Mouse (Mus musculus): Measurements from ENCODE around the gene 1700013G24Rik. TPM values are rescaled to one million over a fixed set of nuclear protein-coding genes. Genes with fewer than 3 reads are reported as not detected.

Gene 1700013G24Rik
- polyA plus RNA-seq, 1 experiment from 2014 or later, result not detected

DNA sequence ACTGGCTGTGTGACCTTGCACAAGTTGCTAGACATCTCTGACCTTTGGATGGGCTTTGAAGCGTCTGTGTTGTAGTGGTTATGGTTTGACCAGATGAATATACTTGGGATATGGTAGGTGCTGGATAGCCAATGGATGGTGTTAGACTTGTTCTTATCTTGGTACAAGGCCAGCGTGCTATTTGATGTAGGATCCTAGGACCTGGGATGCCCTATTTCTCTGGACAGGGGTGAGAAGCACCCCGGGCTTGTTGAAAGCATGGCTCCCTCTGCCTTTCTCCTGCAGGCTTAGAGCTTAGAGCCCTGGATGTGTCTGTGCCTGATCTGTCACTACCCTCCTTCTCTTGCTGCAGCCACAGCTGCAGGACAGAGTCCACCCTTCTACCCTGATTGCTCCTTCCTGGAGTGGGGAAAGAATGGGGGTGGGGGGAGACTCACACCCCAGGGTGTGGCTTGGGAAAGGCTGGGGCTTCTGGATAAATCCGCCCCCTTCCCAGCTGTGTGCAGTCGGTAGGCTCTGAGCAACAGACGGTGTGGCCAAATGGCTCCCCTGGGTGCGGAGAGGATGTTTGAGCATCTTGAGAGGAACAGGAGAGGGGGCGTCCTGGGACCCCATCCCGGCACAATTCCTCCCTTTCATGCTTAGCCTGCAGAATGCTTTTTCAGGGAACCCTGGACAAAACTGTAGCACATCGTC lies 23.1 kb downstream of the 1700013G24Rik start:
- no peak for ATAC-seq (replicated peaks; ENCODE audit: insufficient number of reproducible peaks, low FRiP score, low TSS enrichment)
- H3K36me3 ChIP-seq (ENCODE audit: control insufficient read depth, insufficient read depth, low read length), result no peaks in the 10 kb centered on the region; the same call in 1 of the 2 replicates
- peak overlapping the region; percentile 56 for H3K4me2 ChIP-seq
- H3K27me3 ChIP-seq (ENCODE audit: control insufficient read depth, insufficient read depth, low read length), result no peaks in the 10 kb centered on the region
- H3K27ac ChIP-seq (ENCODE audit: low read depth, low read length), result peak overlapping the region; percentile 73
- 14% methylated on average over 10 of the region's 10 CpGs for WGBS (ENCODE audit: insufficient replicate concordance)
- peaks cover 98% of the 10 kb centered on the region for H3K4me1 ChIP-seq (ENCODE audit: control insufficient read depth, insufficient read depth, low read length)
- H3K9me3 ChIP-seq (replicated peaks; ENCODE audit: control insufficient read depth, low read length), result no peaks in the 10 kb centered on the region
- H3K9ac ChIP-seq (ENCODE audit: low read depth, low read length), result peak overlapping the region; percentile 46; the same call in 1 of the 2 replicates
- peak overlapping the region; percentile 18; the same call in 1 of the 2 replicates for H3K4me3 ChIP-seq (ENCODE audit: low read depth, low read length)

DNA sequence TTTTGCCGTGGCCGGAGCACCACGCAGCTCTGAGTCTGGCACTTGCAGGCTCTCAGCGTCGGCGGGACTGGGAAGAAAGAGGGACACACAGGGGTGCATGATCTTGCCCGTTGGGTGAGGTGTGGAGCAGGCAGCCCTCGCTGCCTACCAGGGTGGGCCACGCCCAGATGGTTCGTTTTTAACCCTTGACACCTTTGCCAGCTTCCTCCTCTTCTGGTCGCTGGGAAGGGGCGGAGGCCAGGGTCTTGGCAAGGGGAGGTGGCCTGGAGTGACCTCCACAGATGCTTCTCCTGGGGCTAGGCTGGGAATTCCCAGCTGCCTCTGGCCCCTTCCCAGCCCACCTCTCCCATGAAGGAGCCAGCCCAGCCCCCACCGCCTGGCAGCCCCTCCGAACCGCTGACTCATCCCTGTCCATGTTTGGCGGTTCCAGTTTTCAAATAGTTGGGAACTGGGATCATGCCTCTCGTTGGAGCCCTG lies 23.7 kb downstream of the 1700013G24Rik start:
- no peak for ATAC-seq (replicated peaks; ENCODE audit: insufficient number of reproducible peaks, low FRiP score, low TSS enrichment)

DNA sequence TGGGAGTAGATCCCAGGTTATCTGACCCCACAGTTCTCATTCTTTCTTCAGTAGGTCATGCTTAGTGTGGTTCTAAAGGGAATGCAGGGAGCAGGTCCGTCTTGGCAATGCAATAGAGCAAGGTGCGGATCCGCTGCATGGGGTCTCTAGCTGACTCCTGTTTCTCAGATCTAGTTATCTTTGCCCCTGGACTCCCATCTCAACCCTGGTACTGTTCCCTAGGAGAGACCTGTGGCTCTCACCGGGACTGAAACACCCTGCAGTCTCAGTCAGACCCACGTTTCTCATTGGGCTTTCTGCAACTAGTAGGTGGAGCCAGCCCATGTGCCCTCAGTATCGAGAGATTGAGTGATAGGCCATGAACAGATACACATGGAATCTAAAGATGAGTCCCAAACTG lies 24.5 kb downstream of the 1700013G24Rik start:
- Histone ChIP-seq H3K4me2 (no peak overlapping the region), H3K9ac (ENCODE audit: low read depth, low read length) (peak overlapping the region; percentile 46)

More for the DNA sequence above, 23.7 kb downstream of the 1700013G24Rik start:
- H3K27me3 ChIP-seq (ENCODE audit: control insufficient read depth, insufficient read depth, low read length), result no peaks in the 10 kb centered on the region
- peak overlapping the region; percentile 18; the same call in 1 of the 2 replicates for H3K4me3 ChIP-seq (ENCODE audit: low read depth, low read length)
- H3K4me1 ChIP-seq (ENCODE audit: control insufficient read depth, insufficient read depth, low read length), result peaks cover 99% of the 10 kb centered on the region
- no peaks in the 10 kb centered on the region for H3K9me3 ChIP-seq (replicated peaks; ENCODE audit: control insufficient read depth, low read length)
- peak overlapping the region; percentile 73 for H3K27ac ChIP-seq (ENCODE audit: low read depth, low read length)
- H3K9ac ChIP-seq (ENCODE audit: low read depth, low read length), result peak overlapping the region; percentile 46; the same call in 1 of the 2 replicates
- H3K36me3 ChIP-seq (ENCODE audit: control insufficient read depth, insufficient read depth, low read length), result no peaks in the 10 kb centered on the region; the same call in 1 of the 2 replicates
- WGBS (ENCODE audit: insufficient replicate concordance), result 4% methylated on average over 17 of the region's 17 CpGs
- peak overlapping the region; percentile 56 for H3K4me2 ChIP-seq

DNA sequence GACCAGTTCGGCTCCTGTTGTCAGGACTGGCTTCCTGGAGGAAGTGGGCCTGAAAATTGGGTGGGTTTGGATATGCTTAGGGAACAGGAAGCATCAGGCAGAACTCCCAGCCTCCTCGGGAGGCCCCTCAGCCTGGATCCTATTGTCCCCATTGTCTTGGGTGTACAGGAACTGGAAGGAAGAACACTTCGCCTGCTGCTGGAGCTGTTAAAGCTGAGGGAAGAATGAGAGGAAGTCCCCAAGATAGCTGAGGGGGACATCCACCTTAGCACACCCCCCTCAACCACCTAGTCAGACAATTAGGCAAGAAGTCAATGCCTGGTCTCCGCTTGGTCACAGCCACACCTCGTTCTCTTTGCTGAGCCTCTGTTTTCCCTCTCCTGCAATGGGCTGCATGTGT lies 25.2 kb downstream of the 1700013G24Rik start:
- Histone ChIP-seq H3K27ac (ENCODE audit: low read depth, low read length) (peak overlapping the region; percentile 73), H3K4me3 (ENCODE audit: low read depth, low read length) (no peak overlapping the region), H3K27me3 (ENCODE audit: control insufficient read depth, insufficient read depth, low read length) (no peaks in the 10 kb centered on the region), H3K4me2 (no peak overlapping the region), H3K9ac (ENCODE audit: low read depth, low read length) (peak overlapping the region; percentile 48; the same call in 1 of the 2 replicates), H3K9me3 (replicated peaks; ENCODE audit: control insufficient read depth, low read length) (no peaks in the 10 kb centered on the region), H3K36me3 (ENCODE audit: control insufficient read depth, insufficient read depth, low read length) (no peaks in the 10 kb centered on the region; the same call in 1 of the 2 replicates), H3K4me1 (ENCODE audit: control insufficient read depth, insufficient read depth, low read length) (peaks cover 95% of the 10 kb centered on the region)
- no peak for ATAC-seq (replicated peaks; ENCODE audit: insufficient number of reproducible peaks, low FRiP score, low TSS enrichment)
- WGBS (ENCODE audit: insufficient replicate concordance), result 44% methylated on average over 5 of the region's 5 CpGs

More for the DNA sequence above, 24.5 kb downstream of the 1700013G24Rik start:
- H3K27me3 ChIP-seq (ENCODE audit: control insufficient read depth, insufficient read depth, low read length), result no peaks in the 10 kb centered on the region
- 40% methylated on average over 6 of the region's 6 CpGs for WGBS (ENCODE audit: insufficient replicate concordance)
- no peak overlapping the region for H3K4me3 ChIP-seq (ENCODE audit: low read depth, low read length)
- H3K36me3 ChIP-seq (ENCODE audit: control insufficient read depth, insufficient read depth, low read length), result no peaks in the 10 kb centered on the region; the same call in 1 of the 2 replicates
- no peaks in the 10 kb centered on the region for H3K9me3 ChIP-seq (replicated peaks; ENCODE audit: control insufficient read depth, low read length)
- H3K4me1 ChIP-seq (ENCODE audit: control insufficient read depth, insufficient read depth, low read length), result peaks cover 100% of the 10 kb centered on the region
- no peak for ATAC-seq (replicated peaks; ENCODE audit: insufficient number of reproducible peaks, low FRiP score, low TSS enrichment)
- peak overlapping the region; percentile 73; the same call in 1 of the 2 replicates for H3K27ac ChIP-seq (ENCODE audit: low read depth, low read length)

DNA sequence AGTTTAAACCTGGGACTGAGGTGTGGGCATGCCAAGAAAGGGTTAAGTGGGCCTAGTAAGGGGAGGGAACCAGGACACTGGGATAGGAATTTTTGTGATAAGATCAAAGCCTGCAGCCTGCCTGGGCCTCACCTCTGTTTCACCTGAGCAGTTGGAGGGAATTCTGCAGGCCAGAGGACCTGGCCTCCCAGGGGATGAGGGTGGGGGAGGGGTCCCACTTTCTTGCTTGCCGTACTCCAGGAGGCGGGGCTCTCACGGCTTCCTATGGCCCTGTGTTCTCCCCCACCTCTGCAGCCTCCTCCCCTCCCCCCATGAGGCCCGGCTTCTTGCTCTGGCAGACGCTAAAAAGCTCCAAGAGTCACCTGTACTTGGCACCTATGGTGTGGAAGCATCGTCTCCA lies 26.7 kb downstream of the 1700013G24Rik start:
- Histone ChIP-seq H3K9me3 (replicated peaks; ENCODE audit: control insufficient read depth, low read length) (no peaks in the 10 kb centered on the region), H3K36me3 (ENCODE audit: control insufficient read depth, insufficient read depth, low read length) (no peaks in the 10 kb centered on the region; the same call in 1 of the 2 replicates), H3K27ac (ENCODE audit: low read depth, low read length) (peak overlapping the region; percentile 73), H3K27me3 (ENCODE audit: control insufficient read depth, insufficient read depth, low read length) (no peaks in the 10 kb centered on the region), H3K4me1 (ENCODE audit: control insufficient read depth, insufficient read depth, low read length) (peaks cover 93% of the 10 kb centered on the region), H3K4me2 (peak overlapping the region; percentile 46), H3K9ac (ENCODE audit: low read depth, low read length) (no peak overlapping the region), H3K4me3 (ENCODE audit: low read depth, low read length) (no peak overlapping the region)
- WGBS (ENCODE audit: insufficient replicate concordance), result 4% methylated on average over 6 of the region's 6 CpGs
- no peak for ATAC-seq (replicated peaks; ENCODE audit: insufficient number of reproducible peaks, low FRiP score, low TSS enrichment)

DNA sequence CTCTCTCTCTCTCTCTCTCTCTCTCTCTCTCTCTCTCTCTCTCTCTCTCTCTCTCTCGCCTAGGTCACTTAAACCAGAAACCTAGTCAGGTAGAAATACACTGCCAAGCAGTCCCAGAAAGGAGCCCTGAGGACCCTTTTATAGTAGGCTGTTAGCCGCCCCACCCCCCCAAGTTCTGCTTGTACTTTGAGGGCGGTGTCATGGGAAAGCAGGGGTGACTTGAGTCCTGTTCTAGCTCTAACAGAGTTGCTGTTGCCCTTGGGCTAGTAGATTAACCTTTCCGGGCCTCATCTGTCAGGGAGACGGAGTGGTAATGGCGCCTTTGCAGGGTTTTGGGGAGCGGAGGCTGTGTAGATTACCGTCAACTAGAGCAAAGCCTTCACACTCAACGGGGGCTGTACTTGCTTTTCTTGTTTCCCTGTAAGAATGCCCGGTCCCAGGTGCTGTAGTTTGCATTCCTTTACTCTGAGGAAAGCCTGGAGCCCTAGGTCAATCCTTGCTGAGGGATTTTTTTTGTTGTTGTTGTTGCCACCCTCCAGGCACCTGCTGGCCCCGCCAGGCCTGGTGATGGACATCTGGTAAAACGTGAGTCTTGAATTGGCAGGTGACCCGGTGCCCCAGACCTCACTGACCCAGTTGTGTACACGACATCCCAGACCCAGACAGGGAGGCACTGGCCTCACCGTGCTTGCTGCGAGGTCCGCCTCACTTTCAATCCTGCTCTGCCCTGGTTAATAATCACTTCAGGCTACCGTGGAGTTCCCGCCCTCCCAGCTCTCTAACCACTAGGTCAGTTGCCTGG lies 27.3 kb downstream of the 1700013G24Rik start:
- no peak for ATAC-seq (replicated peaks; ENCODE audit: insufficient number of reproducible peaks, low FRiP score, low TSS enrichment)
- Histone ChIP-seq H3K9ac (ENCODE audit: low read depth, low read length) (0 out of 2 replicates have a peak overlapping the region, but pooled peaks have one; percentile 17), H3K9me3 (replicated peaks; ENCODE audit: control insufficient read depth, low read length) (no peaks in the 10 kb centered on the region), H3K27me3 (ENCODE audit: control insufficient read depth, insufficient read depth, low read length) (no peaks in the 10 kb centered on the region), H3K4me1 (ENCODE audit: control insufficient read depth, insufficient read depth, low read length) (peaks cover 93% of the 10 kb centered on the region), H3K4me3 (ENCODE audit: low read depth, low read length) (no peak overlapping the region), H3K27ac (ENCODE audit: low read depth, low read length) (peak overlapping the region; percentile 73), H3K4me2 (peak overlapping the region; percentile 46), H3K36me3 (ENCODE audit: control insufficient read depth, insufficient read depth, low read length) (no peaks in the 10 kb centered on the region)
- WGBS (ENCODE audit: insufficient replicate concordance), result 17% methylated on average over 19 of the region's 19 CpGs

DNA sequence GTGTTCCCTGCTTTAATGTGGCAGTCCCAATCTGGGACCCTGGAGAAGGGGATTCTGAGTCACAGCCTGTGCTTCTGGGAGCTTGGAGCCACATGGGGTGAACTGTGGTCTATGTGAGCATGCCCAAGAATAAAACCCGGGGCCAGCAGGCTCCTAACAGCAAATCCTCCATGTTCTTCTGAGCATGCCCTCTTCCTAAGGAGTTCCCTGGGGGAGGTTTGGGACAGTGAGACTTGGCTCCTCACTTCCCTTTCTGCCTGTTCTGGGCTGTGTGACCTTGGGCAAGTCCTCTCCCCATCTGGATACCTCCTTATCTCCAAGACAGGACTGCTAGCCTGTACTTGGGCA lies 27.9 kb downstream of the 1700013G24Rik start:
- 32% methylated on average over 1 of the region's 1 CpGs for WGBS (ENCODE audit: insufficient replicate concordance)
- no peak overlapping the region for H3K4me3 ChIP-seq (ENCODE audit: low read depth, low read length)
- no peaks in the 10 kb centered on the region for H3K36me3 ChIP-seq (ENCODE audit: control insufficient read depth, insufficient read depth, low read length)
- ATAC-seq (replicated peaks; ENCODE audit: insufficient number of reproducible peaks, low FRiP score, low TSS enrichment), result no peak
- peaks cover 93% of the 10 kb centered on the region for H3K4me1 ChIP-seq (ENCODE audit: control insufficient read depth, insufficient read depth, low read length)
- H3K4me2 ChIP-seq, result no peak overlapping the region
- H3K9me3 ChIP-seq (replicated peaks; ENCODE audit: control insufficient read depth, low read length), result no peaks in the 10 kb centered on the region
- no peaks in the 10 kb centered on the region for H3K27me3 ChIP-seq (ENCODE audit: control insufficient read depth, insufficient read depth, low read length)
- no peak overlapping the region for H3K9ac ChIP-seq (ENCODE audit: low read depth, low read length)
- peak overlapping the region; percentile 73 for H3K27ac ChIP-seq (ENCODE audit: low read depth, low read length)

DNA sequence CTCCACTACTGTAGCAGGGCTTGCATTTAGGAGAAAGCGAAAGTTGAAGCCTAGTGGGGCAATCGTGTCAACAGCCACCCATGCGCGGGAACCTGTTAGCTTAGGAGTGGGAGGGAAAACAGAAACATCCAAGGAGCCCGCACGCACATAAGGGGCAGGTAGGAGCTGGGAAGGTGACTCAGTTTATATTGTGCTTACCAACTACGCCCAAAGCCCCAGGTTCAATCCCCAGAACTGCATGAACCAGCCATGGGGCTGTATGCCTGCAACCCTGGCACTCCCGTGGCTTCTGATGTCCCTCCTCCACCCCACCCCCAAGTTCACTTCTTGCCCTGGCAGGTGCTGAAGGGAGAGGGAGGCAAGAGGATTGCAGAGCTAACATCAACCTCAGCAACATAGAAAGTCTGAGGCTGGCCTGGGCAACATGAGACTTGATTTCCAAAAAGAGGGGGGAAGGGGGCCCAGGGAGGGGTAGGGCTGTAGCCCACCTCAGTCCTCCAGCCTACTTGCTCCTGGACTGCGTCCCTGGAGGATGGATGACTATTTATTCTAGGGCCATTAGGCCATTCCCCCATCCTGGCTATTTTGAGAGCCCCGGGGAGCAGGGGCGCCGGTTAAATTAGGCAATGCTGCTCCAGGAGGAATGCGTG lies 28.4 kb downstream of the 1700013G24Rik start:
- H3K9me3 ChIP-seq (replicated peaks; ENCODE audit: control insufficient read depth, low read length), result no peaks in the 10 kb centered on the region
- H3K27ac ChIP-seq (ENCODE audit: low read depth, low read length), result peak overlapping the region; percentile 73
- no peaks in the 10 kb centered on the region for H3K36me3 ChIP-seq (ENCODE audit: control insufficient read depth, insufficient read depth, low read length)
- H3K4me3 ChIP-seq (ENCODE audit: low read depth, low read length), result no peak overlapping the region
- H3K9ac ChIP-seq (ENCODE audit: low read depth, low read length), result no peak overlapping the region
- peak overlapping the region; percentile 14; the same call in 1 of the 2 replicates for H3K4me2 ChIP-seq
- WGBS (ENCODE audit: insufficient replicate concordance), result 38% methylated on average over 13 of the region's 13 CpGs
- peaks cover 93% of the 10 kb centered on the region for H3K4me1 ChIP-seq (ENCODE audit: control insufficient read depth, insufficient read depth, low read length)
- ATAC-seq (replicated peaks; ENCODE audit: insufficient number of reproducible peaks, low FRiP score, low TSS enrichment), result no peak
- H3K27me3 ChIP-seq (ENCODE audit: control insufficient read depth, insufficient read depth, low read length), result no peaks in the 10 kb centered on the region

Measured in heart, embryonic 11.5 days (tissue).